Mouse (Mus musculus) stomach, embryonic 15.5 days (tissue): ENCODE results near the gene 2610528A11Rik. TPM values are rescaled to one million over a fixed set of nuclear protein-coding genes. Genes with fewer than 3 reads are reported as not detected.
"Not testable (repeated sequence)": the region's sequence is repeated elsewhere in the genome, so short reads cannot be mapped to it uniquely, and the experiment has no call there.

Experiments used
- ATAC-seq: fragments of 200-750 bp; cut with Nextera tagmentation; 2 replicates; pipeline ENCODE4 v1.8.0; 2017; ENCODE audit warnings: low read depth, moderate number of reproducible peaks, moderate TSS enrichment; ENCODE audit not compliant: insufficient read depth, low FRiP score
- H3K27ac ChIP-seq: fragments of 300-500 bp; sonication (generic); 2 replicates; pipeline ENCODE4 v1.5.1; 2015; ENCODE audit warnings: mild to moderate bottlenecking, inconsistent platforms
- H3K27me3 ChIP-seq: fragments of 300-500 bp; sonication (generic); replicated peaks from 2 replicates; pipeline ENCODE4 v1.6.1; 2015; ENCODE audit warnings: inconsistent platforms
- H3K36me3 ChIP-seq: fragments of 300-500 bp; sonication (generic); 2 replicates; pipeline ENCODE4 v1.6.1; 2015; ENCODE audit warnings: inconsistent platforms
- H3K4me1 ChIP-seq: fragments of 300-500 bp; sonication (generic); 2 replicates; pipeline ENCODE4 v1.6.1; 2015; ENCODE audit warnings: inconsistent platforms
- H3K4me2 ChIP-seq: fragments of 300-500 bp; sonication (generic); 2 replicates; pipeline ENCODE4 v1.6.1; 2015; ENCODE audit warnings: mild to moderate bottlenecking, inconsistent platforms
- H3K4me3 ChIP-seq: fragments of 300-500 bp; sonication (generic); replicated peaks from 2 replicates; pipeline ENCODE4 v1.5.1; 2015; ENCODE audit warnings: inconsistent platforms
- H3K9ac ChIP-seq: fragments of 300-500 bp; sonication (generic); 2 replicates; pipeline ENCODE4 v1.6.1; 2015; ENCODE audit warnings: inconsistent platforms
- H3K9me3 ChIP-seq: fragments of 300-500 bp; sonication (generic); 2 replicates; pipeline ENCODE4 v1.6.1; 2016; ENCODE audit warnings: inconsistent platforms
- WGBS: fragments of 180-500 bp; shearing (Covaris S2); methylation state at CpG from one replicate; pipeline ENCODE4 v1.1.7; 2015; 5-methylcytosine and 5-hydroxymethylcytosine counted together
- polyA plus RNA-seq: library from polyadenylated mRNA; unstranded; fragments of >200 nt; fragmentation: Nextera tagmentation; extraction: Ambion mirVana; gene quantifications from 2 replicates; pipeline ENCODE4 v1.2.1, GENCODE M21; 2015

The 2610528A11Rik gene
- polyA plus RNA-seq, result 8.6 and 12.5 TPM in 2 replicates

- Histone ChIP-seq H3K9ac (no peak within 1 kb of the TSS), H3K27ac (no peak within 1 kb of the TSS), H3K9me3 (no peaks in the 10 kb centered on the region), H3K36me3 (no peaks in the 10 kb centered on the region), H3K27me3 (no peaks in the 10 kb centered on the region), H3K4me1 (no peaks in the 10 kb centered on the region), H3K4me3 (no peak within 1 kb of the TSS), H3K4me2 (no peak within 1 kb of the TSS)
- 56% methylated on average over 3 of the region's 3 CpGs for WGBS
- no peak for ATAC-seq
These were observed at the start of gene 2610528A11Rik for GRCm38 (mm10) chr14:37113922-37114321. 2610528A11Rik (minus strand) TSS chr14:37114022.

- Histone ChIP-seq H3K4me2 (no peak overlapping the region), H3K36me3 (no peaks in the 10 kb centered on the region), H3K4me3 (no peak overlapping the region), H3K4me1 (no peaks in the 10 kb centered on the region), H3K27me3 (no peaks in the 10 kb centered on the region), H3K9ac (no peak overlapping the region), H3K9me3 (no peaks in the 10 kb centered on the region), H3K27ac (no peak overlapping the region)
- 61% methylated on average over 4 of the region's 4 CpGs for WGBS
- peak; percentile 93 for ATAC-seq
These were observed 49.6 kb upstream of the 2610528A11Rik start for GRCm38 (mm10) chr14:37163277-37163956.

- no peak overlapping the region for H3K4me3 ChIP-seq
- H3K36me3 ChIP-seq, result no peaks in the 10 kb centered on the region
- no peaks in the 10 kb centered on the region for H3K9me3 ChIP-seq
- H3K27me3 ChIP-seq, result no peaks in the 10 kb centered on the region
- no peak overlapping the region for H3K4me2 ChIP-seq
- no peak overlapping the region for H3K9ac ChIP-seq
- H3K4me1 ChIP-seq, result no peaks in the 10 kb centered on the region
- no peak overlapping the region for H3K27ac ChIP-seq
- no peak for ATAC-seq
- 100% methylated on average over 1 of the region's 1 CpGs for WGBS
These were observed 40.6 kb upstream of the 2610528A11Rik start for GRCm38 (mm10) chr14:37154391-37154790.

- H3K4me3 ChIP-seq, result no peak overlapping the region
- 82% methylated on average over 8 of the region's 8 CpGs for WGBS
- ATAC-seq, result no peak
- H3K9ac ChIP-seq, result no peak overlapping the region
- no peak overlapping the region for H3K27ac ChIP-seq
- H3K4me2 ChIP-seq, result no peak overlapping the region
- H3K4me1 ChIP-seq, result no peaks in the 10 kb centered on the region
- H3K36me3 ChIP-seq, result no peaks in the 10 kb centered on the region
- no peaks in the 10 kb centered on the region for H3K27me3 ChIP-seq
- H3K9me3 ChIP-seq, result no peaks in the 10 kb centered on the region
These were observed 25.4 kb upstream of the 2610528A11Rik start for GRCm38 (mm10) chr14:37139051-37139710.

GRCm38 (mm10) chr14:37137596-37137995 lies 23.8 kb upstream of the 2610528A11Rik start:
- not testable (repeated sequence) for H3K4me1 ChIP-seq, H3K27ac ChIP-seq, H3K36me3 ChIP-seq, H3K9ac ChIP-seq, H3K9me3 ChIP-seq, H3K4me3 ChIP-seq, H3K27me3 ChIP-seq, ATAC-seq, H3K4me2 ChIP-seq
- WGBS, result 85% methylated on average over 3 of the region's 3 CpGs

- no peaks in the 10 kb centered on the region for H3K9me3 ChIP-seq
- H3K36me3 ChIP-seq, result peaks cover 6% of the 10 kb centered on the region; the same call in 1 of the 2 replicates
- WGBS, result 78% methylated on average over 4 of the region's 4 CpGs
- no peak overlapping the region for H3K27ac ChIP-seq
- H3K9ac ChIP-seq, result no peak overlapping the region
- no peaks in the 10 kb centered on the region for H3K27me3 ChIP-seq
- no peak for ATAC-seq
- H3K4me1 ChIP-seq, result no peaks in the 10 kb centered on the region
- H3K4me2 ChIP-seq, result no peak overlapping the region
- no peak overlapping the region for H3K4me3 ChIP-seq
These were observed 22.3 kb upstream of the 2610528A11Rik start for GRCm38 (mm10) chr14:37136110-37136509.

- H3K27me3 ChIP-seq, result no peaks in the 10 kb centered on the region
- H3K27ac ChIP-seq, result no peak overlapping the region; the same call in 1 of the 2 replicates
- 2% methylated on average over 10 of the region's 10 CpGs for WGBS
- peak overlapping the region; percentile 71 for H3K4me3 ChIP-seq
- peak overlapping the region; percentile 53 for H3K4me2 ChIP-seq
- H3K9ac ChIP-seq, result 0 out of 2 replicates have a peak overlapping the region, but pooled peaks have one; percentile 20
- H3K4me1 ChIP-seq, result no peaks in the 10 kb centered on the region
- H3K36me3 ChIP-seq, result peaks cover 10% of the 10 kb centered on the region; the same call in 1 of the 2 replicates
- no peaks in the 10 kb centered on the region for H3K9me3 ChIP-seq
- no peak for ATAC-seq
These were observed 21.8 kb upstream of the 2610528A11Rik start for GRCm38 (mm10) chr14:37135671-37136070.

GRCm38 (mm10) chr14:37135127-37135593 lies 21.3 kb upstream of the 2610528A11Rik start, which contains the start of gene Ghitm:
Ghitm (minus strand) TSS chr14:37135272.
- Histone ChIP-seq H3K4me2 (peak within 1 kb of the TSS; percentile 60), H3K9me3 (no peaks in the 10 kb centered on the region), H3K27ac (peak within 1 kb of the TSS; percentile 90), H3K27me3 (no peaks in the 10 kb centered on the region), H3K36me3 (peaks cover 15% of the 10 kb centered on the region), H3K9ac (peak within 1 kb of the TSS; percentile 68), H3K4me3 (peak within 1 kb of the TSS; percentile 71), H3K4me1 (no peaks in the 10 kb centered on the region)
- peak; percentile 100 for ATAC-seq
- under 1% methylated on average over 38 of the region's 38 CpGs for WGBS

GRCm38 (mm10) chr14:37134304-37135126 lies 20.7 kb upstream of the 2610528A11Rik start:
- peak overlapping the region; percentile 71 for H3K4me3 ChIP-seq
- H3K9ac ChIP-seq, result peak overlapping the region; percentile 68
- H3K36me3 ChIP-seq, result peaks cover 15% of the 10 kb centered on the region
- no peaks in the 10 kb centered on the region for H3K4me1 ChIP-seq
- H3K9me3 ChIP-seq, result no peaks in the 10 kb centered on the region
- 1% methylated on average over 40 of the region's 40 CpGs for WGBS
- peak overlapping the region; percentile 60 for H3K4me2 ChIP-seq
- peak; percentile 1; the same call in 1 of the 2 replicates for ATAC-seq
- H3K27me3 ChIP-seq, result no peaks in the 10 kb centered on the region
- peak overlapping the region; percentile 90 for H3K27ac ChIP-seq

GRCm38 (mm10) chr14:37127652-37128051 lies 13.8 kb upstream of the 2610528A11Rik start:
- Histone ChIP-seq H3K4me2 (no peak overlapping the region), H3K9me3 (no peaks in the 10 kb centered on the region), H3K4me3 (no peak overlapping the region), H3K27me3 (no peaks in the 10 kb centered on the region), H3K27ac (no peak overlapping the region), H3K4me1 (no peaks in the 10 kb centered on the region), H3K36me3 (peaks cover 35% of the 10 kb centered on the region), H3K9ac (no peak overlapping the region)
- ATAC-seq, result no peak
- 44% methylated on average over 4 of the region's 4 CpGs for WGBS

GRCm38 (mm10) chr14:37119233-37119632 lies 5.4 kb upstream of the 2610528A11Rik start:
- no peak overlapping the region for H3K4me3 ChIP-seq
- H3K9ac ChIP-seq, result no peak overlapping the region
- no peaks in the 10 kb centered on the region for H3K27me3 ChIP-seq
- peaks cover 8% of the 10 kb centered on the region for H3K36me3 ChIP-seq
- H3K4me2 ChIP-seq, result no peak overlapping the region
- no peak overlapping the region for H3K27ac ChIP-seq
- WGBS, result 94% methylated on average over 4 of the region's 4 CpGs
- no peak for ATAC-seq
- H3K9me3 ChIP-seq, result no peaks in the 10 kb centered on the region
- H3K4me1 ChIP-seq, result no peaks in the 10 kb centered on the region
